ENCODE assay signal across 25 mouse cellular contexts in the genomic region with DNA sequence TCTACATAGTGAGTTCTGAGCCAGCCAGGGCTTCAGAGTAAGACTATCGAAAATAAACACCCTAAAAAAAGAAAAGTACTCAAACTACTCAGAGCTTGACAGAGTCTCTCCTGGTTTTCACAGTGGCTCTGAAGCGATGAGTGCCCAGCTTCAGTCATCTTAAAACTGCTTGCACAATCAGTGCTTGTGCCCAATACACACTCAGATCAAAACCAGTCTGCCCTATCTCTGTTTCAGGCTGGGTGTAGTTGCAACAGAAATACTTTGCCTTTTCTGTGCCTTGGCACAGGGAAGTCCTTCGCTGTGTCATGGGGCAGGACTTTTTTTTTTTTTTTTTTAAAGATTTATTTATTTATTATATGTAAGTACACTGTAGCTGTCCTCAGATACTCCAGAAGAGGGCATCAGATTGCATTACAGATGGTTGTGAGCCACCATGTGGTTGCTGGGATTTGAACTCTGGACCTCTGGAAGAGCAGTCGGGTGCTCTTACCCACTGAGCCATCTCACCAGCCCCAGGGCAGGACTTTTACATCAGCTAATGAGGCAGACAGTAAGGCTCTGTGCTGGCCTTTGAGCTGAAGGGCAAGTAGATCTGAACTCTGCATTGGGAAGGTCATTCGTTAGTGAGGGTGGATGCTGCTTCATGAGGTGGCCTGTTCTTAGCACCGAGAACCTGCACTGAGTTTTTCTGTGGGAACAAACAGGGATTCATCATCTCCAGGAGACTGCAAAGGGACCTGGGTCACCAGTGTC. TPM values are rescaled to one million over a fixed set of nuclear protein-coding genes. Genes with fewer than 3 reads are reported as not detected.
DNase-seq lines count a peak whose midpoint lies in the region; ATAC-seq and TF ChIP-seq lines count a peak whose summit lies in the region.
"Had no signal": no experiment of that assay in that cellular context is flagged by ENCODE, and none has a peak within 500 bp of the region (broad histone marks: within the 10 kb centered on the region; RNA-seq: fewer than 3 reads in every experiment).

No protein-coding gene starts in this region.

- no peak overlapping the region for H3K4me3 ChIP-seq in kidney, adult 2 months (ENCODE audit: insufficient read depth, low read depth, low read length)
- no peak overlapping the region for H3K4me3 ChIP-seq in small intestine, adult 2 months (ENCODE audit: low read depth, low read length)
- H3K4me3 ChIP-seq in forebrain, embryonic 11.5 days (ENCODE audit: low read depth, low read length), result no peak overlapping the region
- H3K4me3 ChIP-seq: embryonic facial prominence, embryonic 15.5 days; limb, embryonic 15.5 days; midbrain, embryonic 13.5 days; neural tube, embryonic 13.5 days had no signal

- DNase-seq in adrenal gland, adult 2 months, result peak; percentile 14
- DNase-seq in adrenal gland, postnatal 14 days, result no peak
- peak; percentile 57 for DNase-seq in kidney, adult 2 months
- no peak for DNase-seq in kidney, postnatal 10 days
- peak; percentile 38 to 58 for DNase-seq in lung, adult 18-20 months
- DNase-seq in lung, postnatal 4 days, result no peak
- DNase-seq in forebrain, embryonic 11.5 days (ENCODE audit: low spot score), result no peak
- DNase-seq: adrenal gland, postnatal 25 days; cerebellum, adult 18-20 months; cerebellum, postnatal 25 days; gastrocnemius, postnatal 25 days; heart, postnatal 14 days; layer of hippocampus, postnatal 36 days; liver, postnatal 0 days; spleen, adult 18-20 months; thymus, postnatal 36 days had no signal

- no peak overlapping the region for H3K9ac ChIP-seq in forebrain, embryonic 11.5 days (ENCODE audit: low read length)
- H3K9ac ChIP-seq: embryonic facial prominence, embryonic 15.5 days; hindbrain, embryonic 14.5 days; limb, embryonic 15.5 days; liver, postnatal 0 days; midbrain, embryonic 13.5 days; neural tube, embryonic 13.5 days had no signal

- TF ChIP-seq CTCF in kidney, adult 2 months (conservative IDR thresholded peaks at IDR 0.05; ENCODE audit: insufficient read depth, insufficient read length, low read depth, low read length), result no peak
- TF ChIP-seq CTCF in small intestine, adult 2 months (IDR thresholded peaks at IDR 0.05; ENCODE audit: extremely low read depth, insufficient read length, insufficient replicate concordance, low read depth, low read length), result no peak

- no peak overlapping the region for H3K4me2 ChIP-seq in forebrain, embryonic 11.5 days (ENCODE audit: low read depth, low read length, severe bottlenecking)
- H3K4me2 ChIP-seq: embryonic facial prominence, embryonic 15.5 days; hindbrain, embryonic 14.5 days; limb, embryonic 15.5 days; midbrain, embryonic 13.5 days; neural tube, embryonic 13.5 days had no signal

- H3K27me3 ChIP-seq in kidney, adult 2 months (replicated peaks; ENCODE audit: control insufficient read depth, insufficient read depth, low read length), result no peaks in the 10 kb centered on the region
- H3K27me3 ChIP-seq in small intestine, adult 2 months (ENCODE audit: control insufficient read depth, insufficient read depth, low read length), result no peaks in the 10 kb centered on the region
- no peaks in the 10 kb centered on the region for H3K27me3 ChIP-seq in forebrain, embryonic 11.5 days (ENCODE audit: control insufficient read depth, insufficient read depth, low read length)
- H3K27me3 ChIP-seq: embryonic facial prominence, embryonic 15.5 days; limb, embryonic 15.5 days; midbrain, embryonic 13.5 days; neural tube, embryonic 13.5 days; Patski had no signal

- no peak for TF ChIP-seq POLR2A in kidney, adult 2 months (IDR thresholded peaks at IDR 0.05; ENCODE audit: low read depth, low read length)
- TF ChIP-seq POLR2A in small intestine, adult 2 months (IDR thresholded peaks at IDR 0.05; ENCODE audit: low read depth, low read length), result no peak

- peaks cover 32% of the 10 kb centered on the region; the same call in 1 of the 2 replicates for H3K4me1 ChIP-seq in kidney, adult 2 months (ENCODE audit: control insufficient read depth, insufficient read depth, low read length)
- H3K4me1 ChIP-seq in small intestine, adult 2 months (ENCODE audit: control insufficient read depth, insufficient read depth, insufficient read length, low read length), result peaks cover 16% of the 10 kb centered on the region
- H3K4me1 ChIP-seq in forebrain, embryonic 11.5 days (replicated peaks; ENCODE audit: control insufficient read depth, insufficient read depth, low read length), result no peaks in the 10 kb centered on the region
- H3K4me1 ChIP-seq: embryonic facial prominence, embryonic 15.5 days; limb, embryonic 15.5 days; midbrain, embryonic 13.5 days had no signal

- no peaks in the 10 kb centered on the region; the same call in none of the 2 replicates for H3K36me3 ChIP-seq in kidney, adult 2 months (ENCODE audit: control insufficient read depth, insufficient read depth, low read length)
- peaks cover 33% of the 10 kb centered on the region for H3K36me3 ChIP-seq in small intestine, adult 2 months (ENCODE audit: control insufficient read depth, insufficient read depth, low read length)
- H3K36me3 ChIP-seq in forebrain, embryonic 11.5 days (ENCODE audit: control insufficient read depth, insufficient read depth, low read length), result peaks cover 3% of the 10 kb centered on the region; the same call in 1 of the 2 replicates

- H3K27ac ChIP-seq in kidney, adult 2 months (ENCODE audit: insufficient read depth, low read depth, low read length), result peak overlapping the region; percentile 10; the same call in 1 of the 2 replicates
- peak overlapping the region; percentile 14; the same call in 1 of the 2 replicates for H3K27ac ChIP-seq in small intestine, adult 2 months (ENCODE audit: insufficient read depth, low read depth, low read length)
- no peak overlapping the region for H3K27ac ChIP-seq in forebrain, embryonic 11.5 days (ENCODE audit: low read depth, low read length)
- H3K27ac ChIP-seq: embryonic facial prominence, embryonic 15.5 days; hindbrain, embryonic 14.5 days; limb, embryonic 15.5 days; midbrain, embryonic 13.5 days; neural tube, embryonic 13.5 days had no signal

- H3K9me3 ChIP-seq in forebrain, embryonic 11.5 days (ENCODE audit: control insufficient read depth, low read length), result no peaks in the 10 kb centered on the region
- H3K9me3 ChIP-seq: embryonic facial prominence, embryonic 15.5 days; limb, embryonic 15.5 days; midbrain, embryonic 13.5 days; neural tube, embryonic 13.5 days had no signal

- ATAC-seq in forebrain, embryonic 11.5 days (replicated peaks; ENCODE audit: low FRiP score), result no peak
- ATAC-seq: CD4-positive, CD25-positive, alpha-beta regulatory T cell, adult 4 months; liver, postnatal 0 days; midbrain, embryonic 13.5 days; Patski had no signal

- WGBS in kidney, adult 2 months, result 64% methylated on average over 6 of the region's 6 CpGs
- 75% methylated on average over 6 of the region's 6 CpGs for WGBS in small intestine, adult 2 months
- 94% methylated on average over 6 of the region's 6 CpGs for WGBS in forebrain, embryonic 11.5 days

RNA-seq across cellular contexts. Expression of a gene that starts 14.9 kb away (rescaled TPM):
- 1,000 to 10,000 TPM; 1,000 to 1,044 TPM for total RNA-seq in adrenal gland, adult 2 months (2021)
- polyA plus RNA-seq in adrenal gland, adult 2 months (2012; rRNA removed), result 391 and 396 TPM in 2 replicates
- 2,377 and 2,604 TPM in 2 replicates for total RNA-seq in adrenal gland, postnatal 14 days (2021)
- 890 and 915 TPM in 2 replicates for polyA plus RNA-seq in kidney, adult 2 months (2012; rRNA removed)
- 266 and 416 TPM in 2 replicates for polyA plus RNA-seq in small intestine, adult 2 months (2012; rRNA removed)
- 169 and 171 TPM in 2 replicates for polyA plus RNA-seq in forebrain, embryonic 11.5 days (2014; fragmentation: Nextera tagmentation; extraction: Ambion mirVana)

RNA-seq across cellular contexts. Expression of a gene that starts 15.3 kb away (rescaled TPM):
- 10 to 100 TPM; 59.6 to 59.8 TPM for total RNA-seq in adrenal gland, adult 2 months (2021)
- 27.7 and 37.1 TPM in 2 replicates for polyA plus RNA-seq in adrenal gland, adult 2 months (2012; rRNA removed)
- 63.4 and 65.5 TPM in 2 replicates for total RNA-seq in adrenal gland, postnatal 14 days (2021)
- polyA plus RNA-seq in kidney, adult 2 months (2012; rRNA removed), result 33.5 and 47.4 TPM in 2 replicates
- polyA plus RNA-seq in small intestine, adult 2 months (2012; rRNA removed), result 22.6 and 47.0 TPM in 2 replicates
- 186 and 216 TPM in 2 replicates for polyA plus RNA-seq in forebrain, embryonic 11.5 days (2014; fragmentation: Nextera tagmentation; extraction: Ambion mirVana)

RNA-seq across cellular contexts. Expression of a gene that starts 28.4 kb away (rescaled TPM):
- 100 to 1,000 TPM in 1 of 2 experiments, 10 to 100 TPM in 1; 96.0 to 102 TPM for total RNA-seq in adrenal gland, adult 2 months (2021)
- polyA plus RNA-seq in adrenal gland, adult 2 months (2012; rRNA removed), result 69.9 and 76.1 TPM in 2 replicates
- 124 and 147 TPM in 2 replicates for total RNA-seq in adrenal gland, postnatal 14 days (2021)
- polyA plus RNA-seq in kidney, adult 2 months (2012; rRNA removed), result 31.6 and 40.3 TPM in 2 replicates
- polyA plus RNA-seq in small intestine, adult 2 months (2012; rRNA removed), result 14.7 and 33.2 TPM in 2 replicates
- polyA plus RNA-seq in forebrain, embryonic 11.5 days (2014; fragmentation: Nextera tagmentation; extraction: Ambion mirVana), result 22.1 and 23.6 TPM in 2 replicates

RNA-seq across cellular contexts. Expression of a gene that starts 39.1 kb away (rescaled TPM):
- total RNA-seq in adrenal gland, adult 2 months (2021), result 10 to 100 TPM; 15.6 to 34.4 TPM
- 16.7 and 17.5 TPM in 2 replicates for polyA plus RNA-seq in adrenal gland, adult 2 months (2012; rRNA removed)
- total RNA-seq in adrenal gland, postnatal 14 days (2021), result 18.7 and 23.0 TPM in 2 replicates
- 16.1 and 20.2 TPM in 2 replicates for polyA plus RNA-seq in kidney, adult 2 months (2012; rRNA removed)
- polyA plus RNA-seq in small intestine, adult 2 months (2012; rRNA removed), result 3.7 and 5.2 TPM in 2 replicates
- 65.1 and 80.5 TPM in 2 replicates for polyA plus RNA-seq in forebrain, embryonic 11.5 days (2014; fragmentation: Nextera tagmentation; extraction: Ambion mirVana)

RNA-seq across cellular contexts. Expression of a gene that starts 49.6 kb away (rescaled TPM):
- 10 to 100 TPM; 10.1 to 19.5 TPM for total RNA-seq in adrenal gland, adult 2 months (2021)
- polyA plus RNA-seq in adrenal gland, adult 2 months (2012; rRNA removed), result 33.6 and 50.1 TPM in 2 replicates
- total RNA-seq in adrenal gland, postnatal 14 days (2021), result 15.7 and 17.3 TPM in 2 replicates
- polyA plus RNA-seq in kidney, adult 2 months (2012; rRNA removed), result 5.6 and 6.0 TPM in 2 replicates
- 1.3 and 2.4 TPM in 2 replicates for polyA plus RNA-seq in small intestine, adult 2 months (2012; rRNA removed)
- polyA plus RNA-seq in forebrain, embryonic 11.5 days (2014; fragmentation: Nextera tagmentation; extraction: Ambion mirVana), result 16.6 and 20.1 TPM in 2 replicates
- total RNA-seq: megakaryocyte, adult 5-6 weeks had no signal
- polyA plus RNA-seq: CD4-positive, CD25-positive, alpha-beta regulatory T cell, adult 4 months had no signal

Comparison
In these comparisons a context has a peak if more than half of its experiments do, and no peak if none do; other contexts are left out.
1. DNase-seq: peak in adrenal gland, adult 2 months (single experiment), kidney, adult 2 months (single experiment) and lung, adult 18-20 months (2 of 2); none in adrenal gland, postnatal 14 days (single experiment), kidney, postnatal 10 days (single experiment), lung, postnatal 4 days (0 of 2) and forebrain, embryonic 11.5 days (single experiment).